Mouse (Mus musculus): Measurements from ENCODE around the gene Tchp.

The Tchp gene

DNA sequence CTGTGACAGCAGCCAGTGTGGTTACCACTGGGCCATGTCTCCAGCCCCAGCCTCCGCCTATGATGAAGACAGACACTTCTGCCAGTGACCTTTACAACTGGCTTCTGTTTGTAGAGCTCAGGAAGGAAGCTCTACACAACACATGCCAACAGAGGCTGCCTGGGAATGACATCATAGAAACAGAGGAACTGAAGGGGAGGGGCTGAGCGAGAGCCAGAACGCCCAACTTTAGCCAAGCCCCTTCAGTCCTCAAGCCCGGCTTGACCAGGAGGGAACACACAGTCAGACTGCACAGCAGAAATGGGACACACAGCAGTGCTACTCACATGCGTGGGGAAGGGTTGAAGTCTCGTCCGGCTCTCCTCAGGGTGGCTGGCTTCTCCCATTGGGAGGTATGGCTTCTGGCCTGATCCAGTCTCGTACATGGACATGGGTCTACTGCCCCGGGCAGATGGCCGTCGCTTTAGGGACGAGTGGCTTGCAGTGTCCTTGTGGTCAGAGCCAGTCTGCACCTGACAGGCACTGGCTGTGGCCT is 31.2 kb downstream of the Tchp start:
- DNase-seq (ENCODE audit: low read depth) = no peak

DNA sequence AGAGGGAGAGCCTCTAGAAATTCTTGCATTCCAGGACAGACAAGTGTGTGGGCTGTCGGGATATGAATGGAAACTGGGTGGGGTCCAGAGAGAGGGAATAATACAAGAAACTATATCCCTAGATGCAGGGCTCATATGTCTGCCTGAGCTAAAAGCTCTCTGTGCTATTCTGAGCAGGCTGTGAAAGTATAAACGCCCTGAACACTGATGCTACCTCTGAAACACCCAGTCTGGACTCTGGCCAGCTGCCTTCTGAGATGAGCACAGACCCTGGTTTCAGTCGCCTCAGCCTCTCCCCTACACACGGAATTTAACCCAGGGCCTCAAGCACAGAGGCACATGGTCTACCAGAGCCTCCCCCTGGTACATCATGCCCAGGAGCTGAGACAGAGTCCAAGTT is 33.0 kb downstream of the Tchp start:
- no peak for DNase-seq (ENCODE audit: low read depth)

DNA sequence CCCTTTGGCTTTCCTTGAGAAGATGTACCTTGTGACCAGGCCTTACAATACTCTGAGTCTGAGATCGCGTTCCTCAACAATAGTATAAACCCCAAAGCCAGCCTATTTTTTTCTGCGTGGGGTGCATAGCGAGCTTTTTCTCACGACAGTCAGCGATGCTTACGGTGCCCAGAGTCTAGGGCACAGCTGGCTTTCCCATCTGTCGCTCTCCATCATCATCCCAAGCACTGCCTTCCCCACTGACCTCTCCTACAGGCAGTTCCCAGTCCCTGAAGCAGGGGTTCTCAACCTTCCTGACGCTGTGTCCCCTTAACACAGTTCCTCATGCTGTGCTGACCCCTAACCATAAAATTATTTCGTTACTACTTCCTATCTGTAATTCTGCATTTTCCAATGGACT is 35.0 kb downstream of the Tchp start:
- DNase-seq (ENCODE audit: low read depth) = no peak

DNA sequence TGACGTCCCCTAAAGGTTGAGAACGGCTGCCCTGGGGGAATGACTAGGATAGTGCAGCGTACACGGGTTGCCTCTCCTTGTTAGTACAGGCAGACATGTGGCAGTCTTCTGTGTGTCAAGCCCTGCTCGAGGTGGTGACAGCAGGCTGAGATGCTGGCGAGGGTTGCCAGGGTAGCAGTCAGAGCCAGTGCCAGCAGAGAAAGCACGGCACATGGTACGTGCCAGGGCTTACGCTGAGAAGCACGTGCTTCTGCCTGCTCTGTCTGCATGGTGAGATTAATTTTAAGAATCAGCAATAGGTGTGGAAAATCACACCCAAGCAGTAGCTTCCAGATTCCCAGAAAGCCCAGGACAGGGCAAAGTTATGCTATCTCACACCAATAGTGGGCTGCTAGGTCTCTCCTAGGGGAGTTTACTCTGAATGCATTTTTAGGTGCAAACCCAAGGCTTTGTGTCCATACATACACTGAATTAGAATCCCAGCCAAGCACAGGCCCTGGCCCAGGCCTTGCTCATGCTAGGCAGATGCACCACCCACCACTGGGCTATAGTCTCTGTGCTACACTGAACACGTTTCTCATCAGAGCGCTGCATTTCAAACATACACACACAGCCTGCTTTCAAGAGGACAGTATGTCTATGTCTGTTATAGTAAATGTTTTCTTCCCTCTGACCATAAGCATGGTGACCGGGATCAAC is 35.6 kb downstream of the Tchp start:
- no peak for DNase-seq (ENCODE audit: low read depth)

DNA sequence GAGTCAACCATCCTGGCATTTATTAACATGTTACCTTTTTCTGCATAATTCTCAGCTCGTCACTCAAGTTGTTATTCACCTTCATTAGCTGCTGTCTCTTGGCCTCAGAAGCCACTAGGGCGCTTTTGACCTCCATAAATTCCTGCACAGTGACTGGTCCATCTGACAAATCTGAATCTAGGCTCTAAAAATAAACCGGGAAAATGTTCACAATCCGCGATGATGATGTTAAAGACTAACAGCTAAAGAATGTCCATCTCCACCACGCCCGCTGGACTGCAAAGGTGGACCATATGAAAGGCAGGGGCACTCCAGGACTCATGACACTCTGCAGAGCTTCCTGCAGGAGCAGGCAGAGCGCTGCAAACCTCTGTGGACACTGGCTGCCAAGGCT is 36.1 kb downstream of the Tchp start:
- no peak for DNase-seq (ENCODE audit: low read depth)

DNA sequence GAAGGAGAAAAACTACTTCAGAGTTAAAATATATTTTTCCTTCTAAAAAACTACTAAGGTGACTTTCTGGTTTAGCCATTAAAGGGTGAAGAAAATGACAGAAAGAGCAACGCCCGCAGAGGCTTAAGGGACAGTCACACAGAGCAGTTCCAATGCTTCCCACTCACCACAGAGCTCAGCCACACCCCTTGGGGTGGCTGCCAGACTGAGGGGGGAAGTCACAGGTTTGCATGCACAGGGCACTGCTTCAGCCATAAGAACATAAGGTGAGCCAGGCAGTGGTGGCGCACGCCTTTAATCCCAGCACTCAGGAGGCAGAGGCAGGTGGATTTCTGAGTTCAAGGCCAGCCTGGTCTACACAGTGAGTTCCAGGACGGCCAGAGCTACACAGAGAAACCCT is 38.0 kb downstream of the Tchp start:
- DNase-seq (ENCODE audit: low read depth) = no peak

DNA sequence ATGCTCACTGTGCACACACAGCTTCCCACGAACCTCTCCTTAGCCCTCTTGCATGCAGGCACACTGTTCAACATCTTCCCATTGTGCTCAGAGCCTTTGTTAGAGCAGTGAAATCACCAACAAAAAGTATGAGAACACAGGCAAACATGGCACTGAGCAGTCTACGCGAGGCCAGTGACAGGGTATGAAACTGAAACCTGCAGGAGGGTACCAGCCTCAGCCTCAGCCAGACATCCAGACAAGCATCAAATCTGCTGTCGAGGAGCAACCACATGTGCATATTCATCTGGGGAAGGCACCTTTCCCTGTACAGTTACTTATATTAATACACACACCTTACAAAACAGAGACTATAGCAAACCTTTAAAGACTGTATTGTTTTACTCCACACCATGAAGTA is 39.3 kb downstream of the Tchp start:
- no peak for DNase-seq (ENCODE audit: low read depth)

DNA sequence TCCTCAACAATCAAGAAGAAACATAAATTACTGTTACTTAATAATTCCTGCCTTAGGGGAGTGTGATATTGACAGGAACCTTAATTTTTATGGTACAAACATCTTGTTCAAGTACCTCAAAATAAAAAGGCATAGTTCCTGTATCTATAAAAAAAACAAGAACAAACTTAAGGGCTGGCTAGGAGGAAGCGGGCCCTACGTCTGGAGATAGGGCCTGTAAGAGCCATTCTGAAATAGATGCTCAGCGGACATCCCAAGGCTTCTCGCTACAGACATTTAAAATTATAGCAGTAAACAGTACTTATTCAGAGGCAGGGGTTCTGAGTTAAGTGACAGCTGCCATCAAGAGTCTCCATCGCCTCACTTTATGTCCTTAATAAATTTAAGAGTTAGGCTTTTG is 40.0 kb downstream of the Tchp start:
- no peak for DNase-seq (ENCODE audit: low read depth)

DNA sequence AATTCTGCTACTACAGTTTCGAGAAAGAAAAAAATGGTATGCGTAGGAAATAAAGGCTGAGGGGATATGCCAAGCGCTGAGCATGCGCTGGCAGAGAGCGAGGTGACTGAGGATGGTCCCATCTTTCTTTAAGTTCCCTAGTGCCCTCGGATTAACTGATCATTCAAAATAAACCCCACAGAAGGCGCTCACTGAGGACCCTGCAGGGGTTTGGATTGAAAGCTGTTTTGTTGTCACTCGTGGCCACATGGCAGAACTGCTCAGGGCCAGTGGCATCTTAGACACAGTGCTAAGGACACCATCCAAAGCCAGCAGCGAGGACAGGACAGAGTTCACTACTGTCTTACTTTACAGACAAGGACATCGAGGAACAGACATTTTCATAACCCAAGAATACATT is 42.8 kb downstream of the Tchp start:
- DNase-seq (ENCODE audit: low read depth) = no peak

DNA sequence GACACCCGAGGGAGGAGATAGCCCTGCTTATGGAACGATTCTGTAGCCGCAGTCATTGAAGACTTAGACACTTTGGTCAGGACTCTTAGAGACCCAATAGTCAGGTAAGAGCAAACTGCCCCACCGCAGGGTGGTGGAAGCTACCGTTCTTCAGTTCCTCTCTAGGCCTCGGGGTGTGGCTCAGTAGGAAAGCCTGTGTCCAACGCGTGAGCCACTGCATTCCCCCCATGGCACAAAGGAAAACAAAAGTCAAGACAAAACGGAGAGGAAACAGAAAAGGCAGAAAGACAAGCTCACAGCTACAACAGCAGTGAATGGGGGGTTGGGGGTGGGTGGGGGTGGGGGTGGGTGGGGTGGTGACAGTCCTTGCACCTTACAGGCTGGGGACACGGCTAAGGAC is 44.8 kb downstream of the Tchp start:
- DNase-seq (ENCODE audit: low read depth) = no peak

DNA sequence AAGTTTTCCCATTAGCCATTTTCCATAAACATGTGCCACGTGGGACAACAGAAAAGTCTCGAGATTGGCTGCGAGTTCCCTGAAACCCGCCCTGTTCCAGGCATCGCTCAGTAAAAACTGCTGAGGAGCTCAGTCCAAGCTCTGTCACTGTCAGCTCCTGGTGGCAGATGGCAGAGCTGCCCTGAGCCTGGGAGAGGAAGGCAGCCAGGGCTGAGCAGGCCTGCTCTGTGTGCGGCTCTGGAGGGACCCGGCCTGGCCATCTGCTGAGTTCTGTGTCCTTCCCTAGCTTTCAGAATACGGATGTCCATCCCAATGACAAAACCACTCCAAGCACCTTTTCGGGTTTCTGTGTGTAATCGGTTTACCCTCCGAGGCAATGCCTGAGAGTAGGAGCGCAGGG is 45.8 kb downstream of the Tchp start:
- no peak for DNase-seq (ENCODE audit: low read depth)

DNA sequence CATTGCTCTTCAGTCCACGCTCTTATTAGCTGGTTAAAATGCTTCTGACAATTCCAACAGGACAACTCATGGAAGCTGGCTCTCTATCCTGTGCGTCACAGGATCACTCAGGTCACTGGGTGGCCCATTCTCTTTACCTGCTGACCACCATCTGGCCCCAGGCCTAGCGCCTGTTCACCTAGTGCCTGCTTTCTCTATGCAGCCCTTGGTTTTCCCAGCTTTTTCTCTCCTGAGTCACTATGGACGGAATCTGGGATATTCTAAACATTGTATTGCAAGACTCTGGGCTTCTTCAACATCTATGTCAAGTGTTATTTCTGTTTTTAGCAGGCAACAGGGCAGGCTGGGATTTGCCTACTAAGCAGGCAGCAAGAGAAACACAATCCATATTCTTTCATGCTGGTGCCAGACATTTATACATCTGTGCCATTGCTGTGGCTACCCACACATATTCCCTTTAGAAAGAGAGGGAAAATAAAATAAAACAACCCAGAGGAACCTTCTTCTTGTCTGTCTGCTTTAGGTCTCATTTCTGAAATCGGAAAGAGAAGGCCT is 52.1 kb downstream of the Tchp start:
- no peak for DNase-seq (ENCODE audit: low read depth)

DNA sequence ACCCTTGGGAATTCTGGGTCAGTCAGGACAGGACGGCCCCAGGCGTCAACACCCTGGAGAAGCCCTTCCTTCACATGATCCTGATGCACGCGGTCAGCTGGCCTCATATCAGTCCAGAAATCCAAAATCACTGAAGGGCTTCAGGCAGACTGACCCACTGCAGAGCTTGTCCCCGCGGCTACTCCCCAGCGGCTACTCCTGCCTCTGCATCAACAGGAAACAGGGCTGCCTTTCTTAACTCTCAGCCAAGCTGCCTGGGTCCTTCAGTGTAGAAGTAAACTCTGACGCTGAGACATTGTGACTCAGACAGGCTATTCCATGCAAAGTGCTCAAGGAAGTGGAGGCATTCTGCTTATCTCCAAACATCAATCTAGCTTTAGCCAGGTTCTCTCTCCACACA is 54.4 kb downstream of the Tchp start:
- no peak for DNase-seq (ENCODE audit: low read depth)

DNA sequence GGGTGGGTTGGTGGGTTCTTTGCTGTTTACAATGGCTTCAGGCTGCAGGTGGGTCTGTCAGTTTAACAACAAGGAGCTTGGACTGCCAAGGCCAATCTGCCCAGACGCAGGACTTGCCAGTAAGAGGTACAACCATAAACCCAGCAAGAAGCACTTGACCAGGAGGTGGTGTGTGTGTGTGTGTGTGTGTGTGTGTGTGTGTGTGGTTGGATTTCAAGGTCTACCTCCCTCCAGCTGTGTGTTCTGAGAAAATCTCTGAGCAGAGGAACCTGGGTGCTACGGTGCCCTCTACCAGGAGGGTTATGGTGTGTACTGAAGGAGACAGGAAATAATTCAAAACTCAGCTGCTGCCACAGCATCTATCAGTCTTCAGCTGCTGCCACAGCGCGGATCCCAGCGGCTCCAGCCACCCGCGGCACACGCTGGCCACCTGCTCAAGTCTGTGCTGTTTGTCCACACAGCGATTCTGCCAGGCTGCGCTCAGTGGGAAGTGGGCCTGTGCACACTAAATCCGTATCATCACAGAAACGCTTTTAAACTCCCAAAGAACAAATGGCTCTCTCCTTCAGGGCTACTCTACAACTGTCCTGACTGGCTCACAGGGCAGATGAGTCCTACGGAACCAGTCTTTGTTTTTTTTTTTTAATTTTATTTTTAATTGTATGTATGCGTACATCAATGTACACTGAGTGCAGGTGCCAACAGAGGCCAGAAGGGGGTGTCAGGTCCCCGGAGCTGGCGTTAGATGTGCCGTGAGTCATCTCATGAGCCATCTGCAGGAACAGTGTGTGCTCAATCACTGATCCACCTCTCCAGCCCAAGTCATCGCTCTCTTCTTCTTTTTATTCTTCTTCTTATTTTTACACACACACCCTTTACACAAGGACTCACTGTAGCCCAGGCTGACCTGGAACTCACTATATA is 57.5 kb downstream of the Tchp start:
- no peak for DNase-seq (ENCODE audit: low read depth)

DNA sequence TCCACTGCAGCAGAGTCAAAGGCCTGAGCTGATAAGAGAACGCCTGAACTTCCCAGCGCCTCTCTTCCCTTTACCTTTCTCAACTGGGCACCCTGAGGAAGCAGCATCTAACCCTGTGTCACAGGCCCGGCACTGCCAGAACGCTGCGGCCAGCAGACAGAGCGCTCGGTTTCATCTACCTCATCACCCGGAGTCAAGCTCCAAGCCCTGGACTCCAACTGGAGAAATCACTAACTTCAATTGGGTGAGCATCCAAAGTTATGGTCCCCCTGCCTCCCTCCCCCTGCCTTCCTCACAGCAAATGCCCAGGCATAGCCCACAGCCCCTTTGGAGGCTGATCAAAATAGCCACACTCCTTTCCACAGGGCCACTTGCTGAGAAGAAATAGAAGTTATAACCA is 59.1 kb downstream of the Tchp start:
- DNase-seq (ENCODE audit: low read depth) = no peak

DNA sequence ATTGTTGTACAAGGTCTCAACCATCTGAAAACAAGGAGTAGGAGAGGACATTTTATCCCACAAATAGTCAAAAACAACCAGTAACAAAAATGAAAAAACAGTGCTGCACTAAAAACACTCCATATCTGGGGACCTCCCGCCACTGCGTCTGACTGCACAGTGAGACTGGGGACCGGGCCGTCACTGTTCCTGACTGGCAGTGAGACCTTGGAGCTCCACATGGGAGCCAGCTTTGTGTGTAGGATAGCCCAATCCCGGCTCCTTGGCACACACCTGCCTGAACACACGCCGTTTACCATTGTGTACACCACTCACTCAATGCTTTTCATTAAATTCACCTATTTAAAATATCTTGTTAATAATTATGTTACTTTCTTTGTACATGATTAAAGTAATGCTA is 59.6 kb downstream of the Tchp start:
- no peak for DNase-seq (ENCODE audit: low read depth)

DNA sequence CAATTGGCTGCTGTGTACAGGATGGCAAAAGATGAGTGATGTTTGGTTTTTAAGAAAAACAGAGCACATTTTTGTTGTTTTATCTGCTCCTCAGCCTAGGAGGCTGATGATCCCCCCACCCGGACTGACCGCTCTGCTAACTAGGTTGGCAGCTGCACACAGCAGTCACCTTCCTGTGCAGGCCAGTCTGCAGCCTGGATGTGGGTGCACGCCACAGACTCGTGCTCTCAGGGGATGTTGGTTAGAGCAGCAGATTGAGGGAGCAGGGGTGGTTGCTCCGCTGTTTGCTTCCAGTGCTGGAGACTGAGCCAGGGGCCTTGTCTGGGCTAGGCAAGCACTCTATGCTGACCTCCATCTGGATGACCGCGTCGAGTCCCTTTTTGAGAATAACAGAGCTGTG is 62.2 kb downstream of the Tchp start:
- DNase-seq (ENCODE audit: low read depth) = no peak

DNA sequence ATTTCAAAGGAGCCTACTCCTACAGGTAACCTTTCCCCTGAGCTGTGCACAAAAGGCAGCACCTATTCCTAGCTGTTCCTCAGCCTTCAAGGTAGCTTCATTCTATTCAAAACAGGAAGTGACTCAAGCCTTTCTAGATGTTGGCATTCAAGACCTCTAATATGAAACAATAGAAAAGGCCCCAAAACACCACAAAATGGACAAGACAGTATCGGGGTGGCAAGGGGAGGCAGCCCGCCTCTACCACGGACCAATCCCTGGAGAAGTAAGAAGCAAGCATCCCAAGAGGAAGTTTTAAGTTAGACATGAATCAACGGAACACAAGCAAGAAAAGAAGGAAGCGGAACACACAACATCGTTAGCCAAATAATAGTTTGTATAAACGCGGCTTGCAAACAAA is 64.2 kb downstream of the Tchp start:
- DNase-seq (ENCODE audit: low read depth) = no peak
